Mouse (Mus musculus): ENCODE measurements around the gene Serbp1.
"Not testable (repeated sequence)": the region's sequence is repeated elsewhere in the genome, so short reads cannot be mapped to it uniquely, and the experiment has no call there.

Gene Serbp1

DNA sequence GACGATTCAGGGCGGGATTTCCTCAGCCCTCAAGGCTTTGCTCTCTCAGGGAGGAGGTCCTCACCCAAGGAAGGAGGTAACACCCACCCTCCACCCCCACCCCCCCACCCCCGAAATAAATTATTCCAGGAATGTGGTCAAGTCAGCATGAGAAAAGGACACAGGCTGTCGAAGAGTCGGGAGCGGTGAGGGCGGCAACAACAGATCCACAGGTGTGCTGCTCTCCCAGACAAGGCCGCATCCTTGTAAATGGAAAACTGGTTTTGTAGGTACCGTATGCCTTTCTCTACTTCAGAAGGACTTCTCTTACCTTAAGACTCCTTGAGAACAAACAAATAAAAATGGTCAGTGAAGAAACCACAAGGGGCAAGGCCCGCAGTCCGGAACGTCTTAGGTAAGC lies at the start of gene Serbp1:
TSS of gene Serbp1 (plus strand) at position 200 of the 400 bp plus-strand sequence.
- DNase-seq (ENCODE audit: low spot score), result no peak

DNA sequence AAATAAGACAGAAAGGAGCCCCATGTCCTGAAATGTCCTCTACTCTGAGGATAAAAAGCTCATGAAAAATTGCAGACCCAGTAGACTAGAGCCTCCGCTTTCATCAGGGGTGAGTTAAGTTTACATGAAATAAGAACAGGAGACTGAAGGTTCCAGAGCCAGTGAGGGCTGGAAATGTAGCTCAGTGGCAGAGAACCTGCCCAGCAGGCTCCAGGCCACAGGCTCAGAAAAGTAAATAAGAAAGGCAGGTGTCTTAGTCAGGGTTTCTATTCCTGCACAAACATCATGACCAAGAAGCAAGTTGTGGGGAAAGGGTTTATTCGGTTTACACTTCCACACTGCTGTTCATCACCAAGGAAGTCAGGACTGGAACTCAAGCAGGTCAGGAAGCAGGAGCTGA lies 44.4 kb upstream of the Serbp1 start:
- DNase-seq (ENCODE audit: low spot score), result no peak

DNA sequence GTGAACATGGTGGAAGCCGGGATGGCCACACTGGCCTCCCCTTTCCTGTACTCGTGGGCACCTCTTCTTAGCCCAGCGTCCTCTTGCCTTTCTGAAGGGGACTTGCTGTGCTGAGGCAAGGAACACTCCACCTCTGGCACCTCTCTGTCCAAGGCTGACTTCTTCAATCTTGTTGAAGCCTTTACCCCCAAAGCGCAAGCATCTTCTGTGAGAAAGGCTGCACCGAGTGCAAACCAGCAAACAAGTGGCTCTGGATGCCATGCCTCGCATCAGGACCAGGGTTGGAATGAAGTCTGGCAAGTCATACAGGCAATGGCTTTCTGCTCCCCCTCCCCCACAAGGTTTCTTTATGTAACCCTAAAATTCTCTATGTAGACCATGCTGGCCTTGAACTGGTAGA lies 43.4 kb upstream of the Serbp1 start:
- DNase-seq (ENCODE audit: low spot score), result no peak

DNA sequence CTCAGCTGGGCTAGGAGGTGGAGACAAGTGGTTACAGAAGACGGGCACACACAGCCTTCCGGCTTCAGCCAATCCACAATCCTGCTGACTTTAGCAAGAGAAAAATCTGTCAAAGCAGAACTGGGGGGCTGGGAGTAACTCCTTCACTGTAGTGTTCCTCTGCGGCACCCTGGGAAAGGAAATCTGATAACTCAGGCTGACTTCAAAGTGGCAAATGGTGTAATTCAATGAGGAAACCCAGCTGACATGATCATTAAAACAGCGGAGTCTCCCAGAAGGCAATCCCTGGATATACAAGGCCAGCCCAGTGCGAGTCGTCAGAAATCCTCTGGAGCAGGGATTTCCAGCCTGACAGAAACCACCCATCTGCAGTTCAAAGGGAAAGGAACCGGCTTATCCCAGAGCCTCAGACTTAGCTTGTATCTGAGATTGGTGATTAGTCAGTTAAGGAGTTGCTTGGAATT lies 42.8 kb upstream of the Serbp1 start:
- no peak for DNase-seq (ENCODE audit: low spot score)

DNA sequence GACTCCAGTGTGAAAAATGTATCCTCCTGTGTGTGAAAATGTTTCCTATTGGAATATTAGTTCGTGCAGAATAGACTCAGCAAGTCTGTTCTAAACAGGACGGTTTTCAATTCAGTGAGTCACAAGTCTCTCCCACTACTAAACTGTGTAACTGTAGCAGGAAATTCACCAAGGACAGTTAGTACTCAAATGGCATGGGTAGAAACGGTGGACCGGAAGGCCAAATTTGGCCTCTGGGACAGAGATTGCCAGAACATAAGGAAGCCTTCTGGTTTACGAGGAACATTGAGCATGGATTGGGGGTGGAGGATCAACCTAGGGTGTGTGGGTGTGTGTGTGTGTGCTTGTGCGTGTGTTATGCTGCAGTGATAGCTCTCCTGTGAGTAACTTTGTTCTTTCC lies 41.2 kb upstream of the Serbp1 start:
- DNase-seq (ENCODE audit: low spot score), result no peak

DNA sequence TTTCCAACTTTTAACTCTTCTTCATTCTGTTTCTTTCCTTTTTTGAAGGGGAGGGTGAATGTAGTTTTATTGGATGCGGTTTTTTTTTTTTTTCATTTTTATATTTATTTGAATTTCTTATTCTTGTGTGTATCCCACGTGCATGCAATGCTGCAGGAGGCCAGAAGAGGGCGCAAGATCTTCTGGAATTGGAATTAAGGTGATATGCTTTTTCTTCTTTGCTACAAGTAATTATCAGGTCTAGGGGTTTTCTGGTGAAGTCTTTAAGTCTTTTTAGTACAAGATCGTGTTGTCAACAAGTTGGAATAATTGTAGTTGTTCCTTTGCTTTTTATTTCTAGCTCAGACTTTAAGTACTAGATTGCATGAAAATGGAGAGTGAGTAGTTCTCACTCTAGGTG lies 39.9 kb upstream of the Serbp1 start:
- no peak for DNase-seq (ENCODE audit: low spot score)

DNA sequence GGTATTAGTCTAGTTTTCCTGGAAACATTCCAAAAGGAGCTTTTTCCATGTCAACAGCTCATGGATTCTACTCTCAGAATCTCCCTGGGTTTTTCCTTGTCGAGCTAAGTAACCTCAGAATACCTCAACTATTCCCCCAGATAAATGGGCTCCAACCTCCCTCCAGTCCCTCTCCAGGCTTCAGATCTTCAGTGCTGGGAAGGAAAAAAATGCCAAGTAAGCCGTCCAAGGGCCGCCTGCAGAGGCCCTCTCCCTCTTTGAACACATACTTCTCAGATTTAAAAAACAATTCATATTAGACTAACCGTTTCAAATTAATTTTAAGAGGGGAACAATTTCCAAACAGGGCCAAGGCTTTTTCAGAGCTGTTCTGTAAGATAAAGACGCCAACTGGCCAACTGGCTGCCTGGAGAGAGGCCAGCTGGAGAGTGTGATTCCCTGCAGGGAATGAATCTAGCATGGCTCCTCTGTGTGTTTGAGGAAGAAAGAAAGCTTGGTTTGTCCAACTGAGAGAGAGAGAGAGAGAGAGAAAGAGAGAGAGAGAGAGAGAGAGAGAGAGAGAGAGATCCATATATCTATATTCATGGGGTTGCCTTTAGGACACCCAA lies 37.2 kb upstream of the Serbp1 start:
- DNase-seq (ENCODE audit: low spot score), result peak; percentile 5

DNA sequence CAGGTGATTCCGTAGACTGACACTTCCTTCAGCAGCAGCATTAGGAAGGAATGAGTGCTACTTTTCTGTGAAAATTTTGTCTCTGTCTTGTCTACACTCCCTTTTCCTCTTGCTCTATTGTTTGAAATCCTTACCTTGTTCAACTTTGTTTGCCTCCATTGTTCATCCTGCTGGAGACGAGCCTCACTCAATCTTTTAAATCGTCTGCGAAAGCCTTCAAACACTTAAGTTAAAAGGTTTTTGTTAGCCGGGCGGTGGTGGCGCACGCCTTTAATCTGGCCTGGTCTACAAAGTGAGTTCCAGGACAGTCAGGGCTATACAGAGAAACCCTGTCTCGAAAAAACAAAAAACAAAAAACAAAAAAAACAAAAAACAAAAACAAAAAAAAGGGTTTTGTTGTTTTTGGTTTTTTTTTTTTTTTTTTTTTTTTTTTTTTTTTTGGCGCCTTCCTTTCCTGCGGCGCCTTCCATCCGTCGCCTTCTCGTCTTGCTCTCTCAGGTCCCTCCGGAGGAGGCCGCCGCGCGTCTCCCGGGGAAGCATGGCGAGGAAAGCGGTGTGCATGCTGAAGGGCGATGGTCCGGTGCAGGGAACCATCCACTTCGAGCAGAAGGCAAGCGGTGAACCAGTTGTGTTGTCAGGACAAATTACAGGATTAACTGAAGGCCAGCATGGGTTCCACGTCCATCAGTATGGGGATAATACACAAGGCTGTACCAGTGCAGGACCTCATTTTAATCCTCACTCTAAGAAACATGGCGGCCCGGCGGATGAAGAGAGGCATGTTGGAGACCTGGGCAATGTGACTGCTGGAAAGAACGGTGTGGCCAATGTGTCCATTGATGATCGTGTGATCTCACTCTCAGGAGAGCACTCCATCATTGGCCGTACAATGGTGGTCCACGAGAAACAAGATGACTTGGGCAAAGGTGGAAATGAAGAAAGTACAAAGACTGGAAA lies 32.6 kb upstream of the Serbp1 start:
- DNase-seq (ENCODE audit: low spot score), result no peak

DNA sequence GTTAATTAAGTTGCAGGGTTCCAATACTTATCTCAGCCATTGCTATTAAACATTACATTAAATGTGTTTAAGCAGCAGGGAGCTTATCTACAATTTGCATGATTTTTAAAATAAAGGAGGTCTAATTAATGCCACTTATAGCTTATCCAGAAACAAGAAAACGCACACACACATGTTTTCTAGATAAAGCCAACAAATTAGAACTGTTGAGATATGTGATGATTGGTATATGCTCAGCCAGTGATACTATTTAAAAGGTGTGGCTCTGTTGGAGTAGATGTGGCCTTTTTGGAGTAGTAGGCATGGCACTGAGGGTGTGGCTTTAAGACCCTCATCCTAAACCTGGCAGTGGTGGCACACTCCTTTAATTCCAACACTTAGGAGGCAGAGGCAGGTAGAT lies 25.6 kb upstream of the Serbp1 start:
- no peak for DNase-seq (ENCODE audit: low spot score)

DNA sequence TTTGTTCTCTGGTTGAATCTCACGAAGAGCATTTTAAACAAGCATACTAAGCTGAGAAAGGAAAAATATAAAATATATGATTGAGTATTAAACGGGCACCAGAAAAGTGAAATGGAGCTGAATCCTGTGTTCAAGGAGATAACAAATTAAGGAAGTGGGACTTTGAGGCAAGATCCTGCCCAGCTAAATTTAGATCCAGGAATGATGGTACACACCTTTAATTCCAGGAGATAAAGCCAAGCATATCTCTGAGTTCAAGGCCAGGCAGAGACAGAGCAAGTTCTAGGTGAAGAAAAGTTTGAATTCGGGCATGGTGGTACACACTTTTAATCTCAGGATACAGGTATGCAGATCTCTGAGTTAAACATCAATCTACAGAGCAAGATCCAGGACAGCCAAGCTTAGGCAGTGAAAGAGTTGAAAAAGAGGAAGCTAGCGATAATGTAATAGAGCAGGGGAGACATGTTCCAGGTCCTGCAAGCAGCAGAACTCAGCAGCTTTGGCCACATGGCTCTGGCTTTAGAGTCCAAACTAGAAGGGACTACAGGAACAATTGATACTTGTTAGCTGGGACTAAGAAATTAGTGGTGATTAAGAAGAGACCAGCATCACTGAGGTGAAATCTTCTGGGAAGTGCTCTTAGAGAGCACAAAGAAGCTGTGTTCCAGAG lies 24.4 kb upstream of the Serbp1 start:
- no peak for DNase-seq (ENCODE audit: low spot score)

DNA sequence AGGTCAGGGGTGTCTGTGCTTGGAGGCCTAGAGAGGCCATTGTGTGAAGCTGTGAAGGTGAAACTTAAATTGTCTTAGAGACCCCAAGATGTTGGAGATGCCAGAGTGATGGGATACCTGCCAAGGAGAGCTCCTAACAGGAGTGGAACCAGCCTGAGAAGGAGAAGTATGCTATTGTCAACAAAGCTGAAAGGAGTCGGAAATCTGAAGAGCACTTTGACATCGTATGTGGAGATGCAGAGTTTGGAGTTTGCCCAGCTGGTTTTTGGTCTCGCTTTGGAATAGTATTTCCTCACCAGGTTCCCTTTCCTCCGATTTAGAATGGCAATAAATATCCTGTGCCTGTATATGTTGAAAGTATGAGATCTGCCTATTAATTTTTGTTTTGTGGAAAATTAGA lies 20.6 kb upstream of the Serbp1 start:
- DNase-seq (ENCODE audit: low spot score), result no peak

DNA sequence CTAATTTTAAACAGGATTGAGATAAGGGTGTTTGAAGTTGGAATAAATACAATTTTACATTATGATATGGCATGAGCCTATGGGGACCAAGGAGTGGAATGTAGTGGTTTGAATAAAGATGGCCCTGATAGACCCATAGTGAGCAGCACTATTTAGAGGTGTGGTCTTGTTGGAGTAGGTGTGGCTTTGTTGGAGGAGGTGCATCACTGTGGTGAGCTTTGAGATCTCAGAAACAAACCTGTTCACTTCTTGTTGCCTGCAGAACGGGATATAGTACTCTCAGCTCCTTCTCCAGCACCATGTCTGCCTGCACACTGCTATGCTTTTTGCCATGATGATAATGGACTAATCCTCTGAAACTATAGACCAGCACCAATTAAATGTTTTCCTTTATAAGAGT lies 20.1 kb upstream of the Serbp1 start:
- no peak for DNase-seq (ENCODE audit: low spot score)

DNA sequence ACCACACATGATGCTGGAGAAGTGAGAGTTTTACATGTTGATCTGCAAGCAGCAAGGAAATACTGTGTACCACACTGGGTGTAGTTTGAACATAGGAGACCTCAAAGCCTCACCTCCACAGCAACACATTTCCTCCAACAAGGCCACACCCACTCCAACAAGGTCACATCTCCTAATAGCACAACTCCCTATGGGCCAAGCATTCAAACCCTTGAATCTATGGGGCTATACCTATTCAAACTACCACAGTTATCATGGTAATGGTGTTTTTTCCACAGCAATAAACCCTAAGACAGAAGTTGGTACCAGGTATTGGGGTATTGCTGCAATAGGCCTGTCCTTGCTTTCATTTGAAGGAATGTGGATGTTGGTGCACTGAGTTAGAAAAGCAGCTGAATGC lies 19.4 kb upstream of the Serbp1 start:
- no peak for DNase-seq (ENCODE audit: low spot score)

DNA sequence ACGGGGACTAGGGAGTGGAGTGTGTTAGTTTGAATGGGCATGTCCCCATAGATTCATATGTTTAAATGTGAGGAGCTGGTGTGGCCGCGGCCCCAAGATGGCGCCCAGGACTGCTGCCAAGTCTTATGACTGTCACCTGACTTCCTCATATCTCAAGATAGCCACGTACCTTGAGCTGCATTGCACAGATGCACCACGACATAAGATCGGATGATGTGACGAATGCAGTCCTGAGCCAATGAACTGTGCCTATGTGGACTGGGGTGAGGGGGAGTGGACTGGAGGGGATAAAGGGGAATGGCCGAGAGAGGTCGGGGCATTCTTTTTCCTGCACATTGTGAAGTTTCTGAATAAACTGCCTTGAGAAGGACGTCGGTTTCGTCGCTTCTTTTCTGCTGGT lies 18.0 kb upstream of the Serbp1 start:
- DNase-seq (ENCODE audit: low spot score), result not testable (repeated sequence)

DNA sequence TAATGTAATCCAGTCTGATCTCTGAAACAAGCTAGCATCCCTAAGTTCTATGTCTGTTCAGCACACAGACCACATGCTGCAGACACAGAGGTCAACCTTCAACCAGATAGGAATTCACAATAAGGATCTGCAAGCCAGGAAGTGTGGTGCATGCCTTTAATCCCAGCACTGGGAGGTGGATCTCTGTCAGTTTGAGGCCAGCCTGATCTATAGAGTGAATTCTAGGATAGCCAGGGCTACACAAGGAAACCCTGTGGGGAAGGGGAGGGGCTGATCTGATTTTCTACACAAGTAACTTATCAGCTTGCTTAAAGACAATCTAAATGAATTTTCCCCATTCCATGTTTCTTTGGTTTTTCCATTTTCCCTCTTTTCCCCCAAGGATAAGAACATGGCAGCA lies 17.2 kb upstream of the Serbp1 start:
- DNase-seq (ENCODE audit: low spot score), result no peak

DNA sequence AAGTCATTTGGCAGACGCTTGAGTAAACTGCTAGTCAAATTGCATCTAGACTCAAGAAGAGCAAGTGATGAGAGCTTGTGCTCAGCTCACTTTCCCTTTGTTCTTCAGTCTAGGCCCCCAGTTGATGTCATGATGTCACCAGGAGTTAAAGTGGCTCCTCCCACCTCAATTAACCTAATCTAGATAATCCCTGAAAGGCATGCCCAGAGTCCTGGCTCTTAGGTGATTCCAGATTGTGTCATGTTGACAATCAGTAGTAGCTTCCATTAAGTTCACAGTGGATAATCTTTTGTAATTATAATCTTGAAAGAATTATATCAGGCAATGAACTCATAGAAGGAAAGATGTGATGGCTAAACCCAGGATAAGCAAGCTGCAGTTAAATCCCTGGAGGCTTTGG lies 14.9 kb upstream of the Serbp1 start:
- DNase-seq (ENCODE audit: low spot score), result no peak

DNA sequence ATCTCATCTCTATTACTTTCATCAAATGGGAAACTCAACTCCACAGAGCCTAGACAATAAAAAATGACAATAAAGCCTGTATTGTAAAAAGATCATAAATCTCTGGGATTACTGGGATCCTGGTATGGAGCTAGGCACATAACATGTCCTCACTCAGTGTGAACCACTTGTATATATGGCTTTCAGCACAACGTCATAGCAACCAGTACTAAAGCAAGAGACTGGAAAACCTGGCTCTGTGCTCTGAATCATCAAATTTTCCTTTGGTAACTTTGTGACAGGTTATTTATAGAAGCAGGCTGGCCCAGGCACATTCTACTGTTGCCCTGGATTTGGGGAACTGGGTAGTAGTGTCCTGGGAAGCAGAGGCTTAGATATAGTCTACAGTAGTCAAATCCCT lies 14.5 kb upstream of the Serbp1 start:
- no peak for DNase-seq (ENCODE audit: low spot score)

DNA sequence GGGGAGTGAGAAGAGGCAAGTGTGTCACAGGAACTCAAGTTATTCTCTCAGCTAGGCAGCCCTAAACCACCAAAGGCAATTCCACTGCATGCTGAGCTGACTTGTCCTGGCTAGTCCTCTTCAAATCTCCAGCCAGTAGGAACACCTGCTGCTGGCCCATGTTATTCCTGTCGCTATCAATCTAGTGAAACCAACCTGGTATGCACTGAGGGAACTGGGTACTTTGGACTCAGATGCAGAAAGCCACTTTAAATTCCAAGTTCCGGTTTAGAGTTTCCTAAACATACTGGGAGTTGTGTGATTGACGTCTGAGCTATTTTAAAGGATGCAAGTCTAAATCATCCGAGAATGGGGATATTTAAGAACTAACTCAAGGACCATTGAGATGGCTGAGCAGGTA lies 11.7 kb upstream of the Serbp1 start:
- no peak for DNase-seq (ENCODE audit: low spot score)

DNA sequence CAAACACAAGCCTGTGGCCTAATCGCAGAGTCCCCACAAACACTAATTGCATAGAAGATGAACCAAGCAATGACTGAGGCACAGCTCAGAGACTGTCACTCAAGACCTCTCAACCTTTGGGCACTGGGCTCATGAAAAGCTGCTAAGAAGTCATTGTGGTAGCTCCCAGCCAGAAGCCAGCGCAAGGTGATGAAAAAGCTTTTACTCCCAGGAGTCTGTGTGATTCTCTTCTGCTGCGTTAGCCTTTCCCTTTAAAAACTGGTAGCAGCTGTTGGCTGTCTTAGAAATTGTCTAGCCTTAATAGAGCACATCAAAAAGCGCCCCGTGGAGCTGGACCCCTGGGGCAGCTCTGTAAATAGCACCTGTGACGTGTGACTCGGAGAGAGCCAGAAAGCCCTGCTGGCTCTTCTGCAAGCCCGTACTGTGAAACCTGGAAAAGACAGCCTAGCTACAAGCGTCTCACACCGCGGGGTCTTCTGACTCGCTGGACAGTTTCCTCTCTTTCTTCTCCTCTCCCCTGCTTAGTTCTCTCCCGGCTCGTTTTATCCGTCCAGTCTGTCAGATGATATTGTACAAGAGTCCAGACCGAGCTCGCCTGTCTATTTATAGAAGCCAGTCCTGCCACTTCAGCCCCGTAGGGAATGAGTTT lies 9.4 kb upstream of the Serbp1 start:
- DNase-seq (ENCODE audit: low spot score), result no peak

DNA sequence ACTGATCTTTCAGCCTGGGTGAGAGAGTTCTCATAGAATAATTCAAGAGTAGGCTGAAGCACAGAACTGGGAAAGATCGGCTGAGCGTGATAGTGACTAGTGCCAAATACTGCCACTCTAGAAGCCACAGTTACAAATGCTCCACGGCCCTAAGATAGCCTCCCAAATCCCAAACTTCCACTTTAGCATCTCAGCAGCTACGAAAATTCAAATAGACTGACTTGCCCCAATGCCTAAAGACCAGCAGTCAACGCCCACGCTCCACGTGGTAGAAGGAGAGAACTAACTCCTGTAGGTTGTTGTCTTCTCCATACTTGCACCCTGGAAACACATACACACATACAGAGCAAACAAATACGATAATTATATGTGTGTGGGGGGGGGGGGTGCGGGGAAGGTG lies 8.5 kb upstream of the Serbp1 start:
- DNase-seq (ENCODE audit: low spot score), result no peak

DNA sequence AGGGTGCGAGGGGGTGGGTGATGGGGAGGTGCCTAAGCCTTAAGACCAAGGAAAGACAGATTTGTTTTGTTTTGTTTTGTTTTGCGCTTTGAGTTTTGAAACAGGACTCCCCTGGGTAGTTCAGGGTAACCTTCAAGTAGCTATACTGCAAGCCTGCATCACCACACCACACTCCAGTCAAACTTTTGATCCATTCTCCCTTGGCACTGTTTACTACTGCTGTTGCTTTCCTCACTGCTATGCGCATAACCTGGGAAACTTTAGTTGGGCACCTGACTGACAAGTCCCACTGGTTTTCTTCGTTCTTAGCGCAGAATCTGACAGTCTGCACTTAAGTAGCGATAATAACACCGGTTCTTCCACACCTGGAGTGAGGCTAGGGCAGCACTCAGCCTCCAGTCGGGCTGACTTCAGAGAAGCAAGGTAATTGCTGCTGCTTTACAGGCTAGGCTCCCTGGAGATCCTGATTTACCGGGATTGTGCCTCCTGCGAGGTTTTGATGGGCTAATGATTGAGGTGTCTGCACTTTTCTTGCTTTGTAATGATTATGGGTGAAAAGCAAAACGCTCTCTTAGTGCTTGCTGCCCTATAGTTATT lies 8.0 kb upstream of the Serbp1 start:
- no peak for DNase-seq (ENCODE audit: low spot score)

DNA sequence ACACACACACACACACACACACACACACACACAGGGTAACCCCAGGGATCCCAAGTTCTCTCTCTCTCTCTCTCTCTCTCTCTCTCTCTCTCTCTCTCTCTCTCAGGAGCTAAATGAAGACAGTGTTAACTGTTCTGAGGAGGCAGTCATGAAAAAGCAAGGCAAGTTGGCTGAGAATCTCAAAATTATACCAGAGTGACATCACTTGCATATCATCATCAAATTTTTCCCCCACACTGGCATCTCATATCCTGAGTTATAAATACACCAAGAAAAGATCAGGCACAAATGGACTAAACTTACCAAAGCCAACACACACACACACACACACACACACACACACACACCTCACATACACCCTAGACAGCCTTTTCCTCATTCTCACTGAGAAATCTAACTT lies 7.0 kb upstream of the Serbp1 start:
- no peak for DNase-seq (ENCODE audit: low spot score)
